Mouse (Mus musculus): ENCODE data around the gene Gtsf1.

DNA sequence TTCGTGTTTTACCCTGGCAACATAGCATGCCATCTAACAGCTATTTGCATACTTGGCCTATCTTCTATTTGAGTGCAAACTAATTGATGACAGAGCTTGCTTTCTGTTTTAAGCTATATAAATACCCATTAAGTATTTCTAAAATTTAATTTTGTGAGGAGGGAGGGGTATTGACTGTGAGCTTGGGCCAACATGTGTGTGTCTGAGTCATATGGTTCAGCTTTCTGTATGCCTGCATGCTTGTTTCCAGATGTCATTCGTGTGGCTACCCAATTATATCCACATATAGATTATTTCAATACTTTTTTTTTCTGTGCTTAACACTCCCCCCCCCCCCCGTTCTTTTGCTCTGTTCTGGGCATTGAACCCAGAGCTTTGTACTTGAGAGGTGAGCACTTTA, 42.0 kb upstream of the Gtsf1 start:
- TF ChIP-seq POLR2AphosphoS2 (IDR thresholded peaks at IDR 0.05; ENCODE audit: insufficient read length, low read depth): no peak
- TF ChIP-seq MYOD1 (IDR thresholded peaks at IDR 0.05; ENCODE audit: control insufficient read depth in 1 of 3, insufficient read length in 2 of 3, low read depth in 2 of 3): no peak
- no peak for TF ChIP-seq POLR2A (IDR thresholded peaks at IDR 0.05; ENCODE audit: insufficient read length, low read depth)
- TF ChIP-seq TCF12 (IDR thresholded peaks at IDR 0.05; ENCODE audit: insufficient read depth, poor library complexity, severe bottlenecking): no peak
- no peak for TF ChIP-seq CEBPB (IDR thresholded peaks at IDR 0.05; ENCODE audit: insufficient read depth, poor library complexity, severe bottlenecking)
- TF ChIP-seq SRF (IDR thresholded peaks at IDR 0.05; ENCODE audit: control insufficient read depth, insufficient read length, low read depth): no peak
- TF ChIP-seq MYOG (IDR thresholded peaks at IDR 0.05; ENCODE audit: control insufficient read depth in 1 of 3, insufficient read depth in 1 of 3, insufficient read length in 2 of 3, low read depth in 2 of 3): no peak
- no peak for TF ChIP-seq E2F4 (IDR thresholded peaks at IDR 0.05; ENCODE audit: insufficient read depth)
- TF ChIP-seq MAX (IDR thresholded peaks at IDR 0.05; ENCODE audit: low read depth): no peak
- TF ChIP-seq USF1 (IDR thresholded peaks at IDR 0.05; ENCODE audit: low read depth): no peak
- TF ChIP-seq REST (IDR thresholded peaks at IDR 0.05; ENCODE audit: insufficient read depth, insufficient read length): no peak
